Mouse (Mus musculus): ENCODE data around the gene Ttc7b. TPM values are rescaled to one million over a fixed set of nuclear protein-coding genes. Genes with fewer than 3 reads are reported as not detected.

The Ttc7b gene
- total and polyA plus RNA-seq, 3 experiments = 11.7 to 23.7 TPM; not detected in 1

DNA sequence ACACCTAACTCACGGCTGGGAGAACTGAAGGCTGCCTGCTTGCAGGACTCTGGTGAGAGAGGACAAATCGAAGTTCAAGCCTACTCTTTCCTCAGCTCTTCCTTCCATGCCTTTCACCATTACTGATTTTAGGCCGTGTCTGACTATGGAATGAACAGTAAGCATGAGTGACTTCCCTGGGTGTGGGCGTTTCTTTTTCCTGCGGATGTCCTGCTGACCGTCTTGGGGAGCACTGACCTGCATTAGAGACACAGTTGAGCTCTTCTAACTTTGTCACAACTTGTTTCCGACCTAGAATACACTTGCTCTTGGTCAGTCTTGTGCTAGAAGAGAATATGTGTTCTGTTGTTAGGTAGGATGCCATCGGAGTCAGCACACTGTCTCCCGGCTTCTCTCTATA is 50.3 kb downstream of the Ttc7b start:
- TF ChIP-seq USF1 (IDR thresholded peaks at IDR 0.05; ENCODE audit: low read depth, low read length) = no peak
- no peak for TF ChIP-seq SIN3A (IDR thresholded peaks at IDR 0.05; ENCODE audit: low read length)
- no peak for TF ChIP-seq GABPA (IDR thresholded peaks at IDR 0.05; ENCODE audit: low read depth, low read length)
- no peak for TF ChIP-seq TAL1 (IDR thresholded peaks at IDR 0.05; ENCODE audit: low read length)
- no peak for TF ChIP-seq TCF12 (IDR thresholded peaks at IDR 0.05; ENCODE audit: low read depth, low read length)
- no peak for TF ChIP-seq HCFC1 (IDR thresholded peaks at IDR 0.05; ENCODE audit: low read depth, low read length)
- no peak for TF ChIP-seq MAX (IDR thresholded peaks at IDR 0.05; ENCODE audit: low read length)
- no peak for TF ChIP-seq MYC (IDR thresholded peaks at IDR 0.05; ENCODE audit: low read depth, low read length)
- no peak for TF ChIP-seq POLR2AphosphoS5 (IDR thresholded peaks at IDR 0.05; ENCODE audit: borderline replicate concordance, low read depth, low read length)
- TF ChIP-seq ETS1 (IDR thresholded peaks at IDR 0.05; ENCODE audit: low read depth, low read length) = no peak
- TF ChIP-seq MYB (IDR thresholded peaks at IDR 0.05; ENCODE audit: low read depth, low read length) = no peak
- TF ChIP-seq NELFE (IDR thresholded peaks at IDR 0.05; ENCODE audit: low read depth, low read length) = no peak
- no peak for TF ChIP-seq ZNF384 (IDR thresholded peaks at IDR 0.05; ENCODE audit: low read depth, low read length)
- no peak for TF ChIP-seq SMC3 (IDR thresholded peaks at IDR 0.05; ENCODE audit: low read depth, low read length)
- TF ChIP-seq GATA1 (IDR thresholded peaks at IDR 0.05; ENCODE audit: low read depth, low read length) = no peak
- TF ChIP-seq EP300 (IDR thresholded peaks at IDR 0.05; ENCODE audit: low read depth in 1 of 2, low read length in 2 of 2) = no peak
- TF ChIP-seq POLR2AphosphoS2 (IDR thresholded peaks at IDR 0.05; ENCODE audit: low read length) = no peak
- TF ChIP-seq BHLHE40 (IDR thresholded peaks at IDR 0.05; ENCODE audit: borderline replicate concordance, low read depth, low read length) = no peak
- no peak for TF ChIP-seq CHD2 (IDR thresholded peaks at IDR 0.05; ENCODE audit: low read length)
- Histone ChIP-seq H3K27ac (ENCODE audit: control insufficient read depth, low read depth, low read length) (no peak overlapping the region), H3K36me3 (ENCODE audit: control insufficient read depth in 1 of 2, insufficient read depth in 2 of 2, low read length in 2 of 2) (no peaks in the 10 kb centered on the region), H3K9ac (ENCODE audit: control insufficient read depth, low read depth, low read length, poor library complexity, severe bottlenecking) (no peak overlapping the region), H3K79me2 (ENCODE audit: control insufficient read depth, insufficient read depth, low read length, poor library complexity) (no peaks in the 10 kb centered on the region), H3K4me3 (ENCODE audit: control insufficient read depth in 1 of 2, insufficient read depth in 1 of 2, low read depth in 2 of 2, low read length in 2 of 2) (no peak overlapping the region), H3K4me1 (ENCODE audit: control insufficient read depth in 1 of 2, insufficient read depth in 2 of 2, low read length in 2 of 2) (no peaks in the 10 kb centered on the region), H3K27me3 (ENCODE audit: control insufficient read depth in 1 of 2, insufficient read depth in 2 of 2, low read length in 2 of 2) (no peaks in the 10 kb centered on the region), H3K9me3 (replicated peaks; ENCODE audit: insufficient read depth, low read length) (no peaks in the 10 kb centered on the region)
- DNase-seq (ENCODE audit: low read depth, low spot score) = no peak

- Histone ChIP-seq H3K4me1 (ENCODE audit: control insufficient read depth in 1 of 2, insufficient read depth in 2 of 2, low read length in 2 of 2) (no peaks in the 10 kb centered on the region), H3K27ac (ENCODE audit: control insufficient read depth, low read depth, low read length) (no peak overlapping the region), H3K9ac (ENCODE audit: control insufficient read depth, low read depth, low read length, poor library complexity, severe bottlenecking) (no peak overlapping the region), H3K9me3 (replicated peaks; ENCODE audit: insufficient read depth, low read length) (no peaks in the 10 kb centered on the region), H3K4me3 (ENCODE audit: control insufficient read depth in 1 of 2, insufficient read depth in 1 of 2, low read depth in 2 of 2, low read length in 2 of 2) (no peak overlapping the region), H3K27me3 (ENCODE audit: control insufficient read depth in 1 of 2, insufficient read depth in 2 of 2, low read length in 2 of 2) (no peaks in the 10 kb centered on the region), H3K79me2 (ENCODE audit: control insufficient read depth, insufficient read depth, low read length, poor library complexity) (no peaks in the 10 kb centered on the region), H3K36me3 (ENCODE audit: control insufficient read depth in 1 of 2, insufficient read depth in 2 of 2, low read length in 2 of 2) (no peaks in the 10 kb centered on the region)
- no peak for TF ChIP-seq KAT2A (conservative IDR thresholded peaks at IDR 0.05; ENCODE audit: low read depth, low read length)
- no peak for TF ChIP-seq MAZ (IDR thresholded peaks at IDR 0.05; ENCODE audit: low read depth, low read length)
- TF ChIP-seq SIN3A (IDR thresholded peaks at IDR 0.05; ENCODE audit: low read length) = no peak
- no peak for TF ChIP-seq MYC (IDR thresholded peaks at IDR 0.05; ENCODE audit: low read depth, low read length)
- TF ChIP-seq NRF1 (IDR thresholded peaks at IDR 0.05; ENCODE audit: insufficient read depth, low read depth, low read length, poor library complexity, severe bottlenecking) = no peak
- no peak for TF ChIP-seq BHLHE40 (IDR thresholded peaks at IDR 0.05; ENCODE audit: borderline replicate concordance, low read depth, low read length)
- TF ChIP-seq TCF12 (IDR thresholded peaks at IDR 0.05; ENCODE audit: low read depth, low read length) = no peak
- TF ChIP-seq ZNF384 (IDR thresholded peaks at IDR 0.05; ENCODE audit: low read depth, low read length) = no peak
- TF ChIP-seq ZKSCAN1 (IDR thresholded peaks at IDR 0.05; ENCODE audit: low read depth, low read length) = no peak
- no peak for TF ChIP-seq ZC3H11A (IDR thresholded peaks at IDR 0.05; ENCODE audit: low read depth, low read length)
- TF ChIP-seq MAX (IDR thresholded peaks at IDR 0.05; ENCODE audit: low read length) = no peak
- no peak for DNase-seq (ENCODE audit: low read depth, low spot score)
Measured at GRCm38 (mm10) chr12:100469503-100470293, 50.9 kb downstream of the Ttc7b start.
